Mouse (Mus musculus) lung, adult 18-20 months (tissue): ENCODE results near the gene Ksr1.

Experiments used
- DNase-seq, 2 experiments: peaks; one replicate each; pipeline ENCODE4 v3.0.0; 2022; ENCODE audit warnings: mixed read lengths in 2 of 2

Ksr1 gene

DNA sequence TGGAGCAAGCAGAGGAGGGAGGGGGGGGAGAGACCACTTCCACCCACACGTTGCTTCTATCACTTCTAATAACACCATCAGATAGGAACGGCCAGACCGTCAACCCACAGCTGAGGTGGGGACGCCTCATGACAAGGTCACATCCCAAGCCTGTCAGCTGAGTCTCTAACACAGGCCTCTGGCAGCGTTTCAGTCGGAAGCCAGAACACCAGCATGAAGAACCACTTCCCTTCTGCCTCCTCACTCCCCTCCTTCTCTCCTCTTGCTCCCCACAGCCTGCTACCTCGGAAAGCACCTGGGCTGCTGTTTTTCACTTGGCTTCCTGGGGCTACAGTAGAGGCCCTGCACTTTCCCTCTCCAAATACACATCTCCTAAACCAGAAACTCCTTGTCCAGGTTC is 53.4 kb downstream of the Ksr1 start:
- DNase-seq, result no peak

DNA sequence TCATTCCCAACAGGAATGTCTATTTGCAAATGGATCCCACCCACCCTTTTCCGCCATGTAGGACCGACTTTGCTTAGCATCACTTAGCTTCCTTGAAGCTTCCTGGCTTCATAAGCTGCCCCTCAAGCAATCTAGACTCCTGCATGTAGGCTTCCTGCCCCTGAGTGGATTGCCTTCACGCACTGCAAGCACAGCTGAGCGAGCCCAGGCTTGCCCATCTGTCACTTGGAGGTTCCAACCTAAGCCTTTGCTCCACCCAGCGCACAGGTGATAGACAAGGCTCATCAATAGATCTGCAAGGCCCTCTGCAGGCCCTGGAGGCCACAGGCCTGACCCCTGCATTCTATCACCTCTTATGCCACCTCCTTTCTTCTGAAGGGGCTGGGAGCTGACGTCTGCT is 54.0 kb downstream of the Ksr1 start:
- DNase-seq, result no peak

DNA sequence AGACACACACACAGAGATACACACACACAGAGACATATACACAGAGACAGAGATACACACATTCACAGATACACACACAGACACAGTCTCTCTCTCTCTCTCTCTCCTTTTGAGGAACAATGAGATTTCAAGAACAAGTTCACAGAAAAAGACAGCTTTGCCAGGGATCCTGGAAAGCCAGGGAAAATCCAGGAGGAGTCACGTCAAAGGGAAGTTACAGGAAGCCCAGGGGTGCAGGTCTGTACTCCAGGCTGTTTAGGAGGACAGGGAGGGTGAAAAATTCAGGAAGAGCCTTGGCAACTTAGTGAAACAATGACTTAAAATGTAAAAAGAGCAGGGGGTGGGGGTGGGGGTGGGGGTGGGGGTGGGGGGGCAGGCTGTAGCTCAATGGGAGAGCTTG is 56.5 kb downstream of the Ksr1 start:
- no peak for DNase-seq

DNA sequence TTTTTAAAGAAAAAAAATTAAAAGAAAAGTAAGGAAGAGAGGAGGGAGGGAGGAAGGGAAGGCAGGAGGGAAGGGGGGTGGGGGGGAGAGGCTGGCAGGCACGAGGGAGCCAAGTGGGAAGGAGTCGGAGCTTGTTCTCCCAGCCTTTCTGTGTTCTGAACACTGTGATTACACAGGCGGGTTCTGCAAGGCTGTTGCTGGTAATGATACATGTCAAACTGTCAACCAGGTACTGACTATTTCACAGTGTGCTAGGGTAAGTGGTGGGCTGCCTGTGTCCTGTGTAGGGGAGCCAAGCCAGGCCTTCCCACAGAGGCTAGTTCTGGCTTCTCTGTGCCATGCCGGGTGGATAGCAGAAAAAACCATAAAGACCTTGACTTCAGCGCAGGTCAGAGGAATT is 57.2 kb downstream of the Ksr1 start:
- no peak for DNase-seq

DNA sequence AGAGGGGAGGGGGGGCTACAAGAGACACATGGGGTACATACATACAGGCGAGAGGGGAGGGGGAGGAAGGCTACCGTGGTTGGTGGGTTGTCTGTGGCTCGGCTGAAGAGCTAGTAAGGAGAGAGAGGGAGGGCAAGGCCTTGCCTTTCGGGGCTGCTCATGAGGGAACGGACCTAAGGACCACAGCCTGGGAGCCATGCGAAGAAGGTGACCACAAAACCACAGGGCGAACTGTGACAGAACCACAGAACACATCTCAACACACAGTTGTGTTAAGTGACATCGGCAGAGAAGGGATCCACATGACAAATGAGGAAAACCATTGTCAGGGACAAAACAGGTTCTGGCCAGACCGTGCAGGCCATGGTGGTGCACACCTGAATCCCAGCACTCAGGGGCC is 57.9 kb downstream of the Ksr1 start:
- DNase-seq, result no peak

DNA sequence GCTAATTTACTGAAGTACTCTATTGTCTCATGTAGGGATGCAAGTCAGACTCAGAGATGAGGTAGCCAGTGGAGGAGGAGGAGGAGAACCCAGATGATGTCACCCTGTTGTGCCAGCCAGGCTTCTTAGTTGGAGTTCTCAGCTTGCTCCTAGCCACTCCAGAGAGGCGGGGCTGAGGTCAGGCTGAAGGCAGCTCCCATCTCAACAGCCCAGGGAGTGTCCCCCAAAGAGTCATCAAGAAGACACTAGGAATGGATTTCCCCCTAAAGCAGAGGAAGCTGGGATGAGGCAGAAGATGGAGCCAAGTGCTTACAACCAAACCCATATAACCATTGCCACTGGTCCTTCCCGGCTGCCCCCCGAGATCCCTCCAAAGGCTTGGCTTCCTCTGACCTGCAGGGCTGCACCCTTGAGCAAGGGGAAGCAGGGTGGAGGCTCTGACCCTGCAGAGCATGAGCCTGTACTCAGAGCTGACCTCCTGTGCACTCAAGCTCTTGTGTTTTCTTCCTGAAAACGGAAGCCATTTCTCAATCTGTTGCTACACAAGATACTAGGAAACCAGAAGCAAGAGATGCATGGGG is 58.4 kb downstream of the Ksr1 start:
- DNase-seq, result peak; percentile 49 to 56

DNA sequence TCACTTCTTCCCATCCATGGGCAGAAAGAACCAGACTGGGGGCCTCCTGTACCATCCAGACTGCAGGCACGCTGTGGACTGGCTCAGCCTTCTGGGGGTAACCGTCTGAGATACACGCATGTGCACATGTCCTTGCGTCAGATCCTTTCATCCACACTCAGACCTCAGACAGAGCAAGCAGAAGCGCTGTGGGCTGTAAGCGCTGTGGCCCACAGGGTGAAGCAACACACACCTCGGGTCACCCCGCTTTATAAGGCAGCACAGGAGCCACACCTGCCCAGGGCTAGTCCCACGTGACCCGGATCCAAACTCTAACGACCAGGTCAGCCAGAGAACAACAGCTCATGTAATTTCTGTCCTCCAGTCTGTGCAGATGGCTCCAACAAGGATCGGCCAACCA is 59.4 kb downstream of the Ksr1 start:
- no peak for DNase-seq

DNA sequence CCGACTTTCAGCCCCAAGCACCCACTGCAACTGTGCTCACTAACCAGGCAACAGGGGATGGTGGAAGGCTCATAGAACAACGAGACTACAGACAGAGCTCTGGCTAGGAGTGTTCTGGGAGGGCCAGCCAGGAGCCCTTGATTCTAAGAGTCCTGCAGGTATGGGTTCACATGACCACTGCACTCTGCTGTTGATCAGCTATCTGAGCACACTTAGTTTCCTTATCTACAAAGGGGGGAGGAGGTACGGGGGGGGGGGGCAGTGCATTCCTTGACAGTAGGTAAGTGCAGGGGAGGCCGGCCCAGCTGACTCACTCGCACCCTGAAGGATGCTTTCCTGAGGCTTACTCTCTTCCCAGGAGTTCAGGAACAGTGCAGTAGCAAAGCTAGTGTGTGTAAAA is 61.1 kb downstream of the Ksr1 start:
- DNase-seq, result peak; percentile 24 to 54

DNA sequence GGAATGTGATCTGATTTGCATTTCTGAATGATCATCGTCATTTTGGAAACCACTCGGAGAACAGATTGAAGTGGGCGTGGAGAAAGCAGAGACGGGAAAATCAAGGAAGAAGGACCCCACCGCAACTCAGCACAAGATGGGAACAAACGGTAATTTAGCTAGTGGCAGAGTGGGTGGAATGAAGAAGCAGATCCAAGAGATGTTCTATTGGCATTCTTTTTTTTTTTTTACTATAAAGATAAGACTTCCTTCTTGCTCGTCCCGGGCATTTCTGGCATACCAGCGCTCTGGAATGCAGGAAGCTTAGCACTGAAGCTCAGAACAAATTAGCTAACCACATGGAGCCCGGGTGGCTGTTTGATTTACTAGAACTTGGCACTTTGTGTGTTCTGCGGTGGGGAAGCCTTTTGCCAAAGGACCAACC is 63.2 kb downstream of the Ksr1 start:
- DNase-seq, result peak; percentile 65 to 76

DNA sequence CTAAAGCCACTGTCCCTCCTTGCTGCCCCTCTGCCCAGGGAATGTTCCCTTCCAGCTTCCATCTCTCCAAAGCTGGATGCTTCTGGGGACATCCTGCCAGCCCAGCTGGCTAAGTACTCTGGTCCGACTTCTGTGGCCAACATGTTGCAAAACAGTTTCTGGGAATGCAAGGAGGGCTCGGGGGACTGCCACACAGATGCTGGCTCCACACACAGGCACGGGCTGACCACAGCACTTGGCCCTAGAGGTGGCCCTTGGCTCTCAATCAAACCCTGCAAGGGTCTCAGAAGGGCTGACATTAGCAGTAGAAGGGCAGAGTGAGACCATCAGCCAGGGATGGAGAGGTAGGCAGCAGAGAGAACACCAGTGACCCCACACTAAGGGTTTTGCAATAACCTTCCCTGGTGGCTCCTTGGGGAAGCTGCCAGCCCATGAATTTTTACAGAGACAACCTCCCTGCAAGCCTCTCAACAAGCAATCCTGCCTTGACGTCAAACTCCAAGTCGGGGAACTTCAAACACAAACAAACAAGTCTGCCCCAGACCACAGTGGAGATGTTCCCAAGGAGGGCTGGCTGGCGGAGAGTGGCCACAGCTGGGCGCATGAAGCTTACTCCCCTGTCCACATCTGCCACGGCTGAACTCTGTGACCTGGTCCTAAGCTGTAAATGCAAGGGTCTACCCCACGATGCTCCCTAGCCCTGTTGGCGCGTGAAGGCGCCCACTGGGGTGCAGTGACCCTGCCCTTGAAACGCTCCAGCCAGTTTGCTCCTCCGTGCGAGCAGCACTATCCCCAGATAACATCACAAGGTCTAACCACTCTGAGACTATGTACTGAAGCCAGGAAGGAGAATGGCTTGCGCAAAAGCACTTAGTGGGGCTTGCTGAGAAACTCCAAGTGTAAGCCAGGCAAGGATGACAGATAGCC is 65.0 kb downstream of the Ksr1 start:
- peak; percentile 68 to 74 for DNase-seq

DNA sequence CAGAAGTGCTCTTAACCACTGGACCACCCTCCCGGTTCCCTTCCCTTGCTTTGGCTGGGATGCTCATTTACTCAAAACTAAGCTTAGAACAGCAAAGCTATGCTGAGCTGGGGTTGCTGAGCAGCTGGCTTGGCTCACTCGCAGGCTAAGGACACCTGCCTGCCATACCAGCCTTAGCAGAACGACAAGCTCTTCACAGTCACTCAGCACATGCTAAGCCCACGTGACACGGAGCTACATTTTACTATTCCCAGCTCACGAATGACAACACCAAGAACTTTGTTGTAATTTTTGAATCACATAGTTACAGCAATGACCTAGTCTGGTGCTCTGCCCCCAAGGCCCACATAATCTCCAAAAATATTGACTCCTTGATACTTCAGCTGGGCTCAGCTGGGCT is 66.1 kb downstream of the Ksr1 start:
- DNase-seq, result peak; percentile 44 to 55

DNA sequence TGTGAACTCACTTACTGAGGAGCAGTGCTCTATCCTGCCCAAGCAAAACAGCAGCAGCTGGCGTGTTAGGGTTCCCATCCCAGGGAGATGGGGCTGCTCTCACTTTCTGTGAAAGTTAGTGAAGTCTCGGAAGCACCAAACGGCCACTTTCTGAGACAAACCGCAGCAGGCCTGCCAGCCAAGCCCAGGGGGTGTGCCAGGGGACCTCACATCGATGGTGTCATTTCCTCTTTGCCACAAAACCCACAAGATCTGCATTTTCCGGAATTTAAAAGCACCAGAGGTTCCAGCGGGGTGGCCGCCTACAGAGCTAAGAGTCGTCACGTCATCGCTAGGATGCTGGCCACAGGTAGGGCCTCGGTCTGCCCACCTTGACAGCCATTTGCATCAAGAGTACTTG is 69.7 kb downstream of the Ksr1 start:
- DNase-seq, result peak; percentile 36 to 55

DNA sequence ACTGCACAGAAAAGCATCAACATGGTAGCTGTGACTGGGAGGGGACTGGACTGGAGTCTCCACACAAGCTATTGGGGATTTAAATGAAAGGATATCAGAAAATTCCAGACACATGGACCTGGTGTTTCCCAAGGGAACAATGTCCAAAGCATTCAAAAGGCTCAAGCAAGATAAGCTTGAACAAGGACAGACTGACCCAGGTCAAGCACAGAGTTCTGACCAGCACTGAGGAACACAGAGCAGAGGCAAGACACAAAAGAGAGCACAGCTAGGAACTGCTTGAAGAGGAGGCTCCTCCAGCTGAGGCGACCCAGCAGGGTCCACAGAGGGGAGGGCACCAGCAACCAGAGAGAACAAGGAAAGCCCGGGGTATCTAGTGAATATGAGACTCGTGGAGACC is 71.2 kb downstream of the Ksr1 start:
- no peak for DNase-seq

DNA sequence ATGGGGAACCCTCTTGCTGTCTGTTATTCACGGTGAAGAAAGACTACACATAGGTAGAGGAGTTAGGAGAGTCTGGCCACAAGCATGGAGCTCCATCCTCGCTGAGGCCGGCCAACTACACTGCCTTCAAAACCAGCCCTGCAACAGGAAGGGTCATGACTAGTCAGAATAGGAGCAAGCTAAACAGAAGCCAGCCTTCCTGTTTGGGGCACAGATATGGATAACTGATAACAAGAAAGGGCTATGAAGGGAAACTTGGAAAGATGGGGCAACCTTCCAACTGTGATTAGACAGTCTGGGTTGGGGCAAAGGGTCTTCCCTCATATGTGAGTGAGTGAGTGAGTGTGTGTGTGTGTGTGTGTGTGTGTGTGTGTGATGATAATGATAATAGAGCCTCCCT is 71.6 kb downstream of the Ksr1 start:
- DNase-seq, result no peak

DNA sequence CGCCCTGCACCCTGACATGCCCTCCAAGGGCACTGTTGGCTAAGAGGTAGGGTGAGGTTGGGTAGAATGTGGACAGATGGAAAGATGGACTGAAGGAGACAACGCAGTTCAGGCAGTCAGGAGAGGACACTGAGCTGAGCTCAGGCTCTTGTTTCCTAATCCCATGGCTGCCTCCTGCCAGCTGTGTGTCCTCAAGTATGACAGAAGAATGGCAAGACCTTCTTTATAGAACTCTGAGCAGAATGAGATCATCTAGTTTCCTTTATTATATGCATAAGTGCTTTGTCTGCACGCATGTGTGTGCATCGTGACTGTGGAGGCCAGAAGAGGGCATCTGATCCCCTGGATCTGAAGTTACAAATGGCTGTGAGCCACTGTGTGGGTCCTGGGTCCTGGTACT is 72.6 kb downstream of the Ksr1 start:
- DNase-seq, result no peak

DNA sequence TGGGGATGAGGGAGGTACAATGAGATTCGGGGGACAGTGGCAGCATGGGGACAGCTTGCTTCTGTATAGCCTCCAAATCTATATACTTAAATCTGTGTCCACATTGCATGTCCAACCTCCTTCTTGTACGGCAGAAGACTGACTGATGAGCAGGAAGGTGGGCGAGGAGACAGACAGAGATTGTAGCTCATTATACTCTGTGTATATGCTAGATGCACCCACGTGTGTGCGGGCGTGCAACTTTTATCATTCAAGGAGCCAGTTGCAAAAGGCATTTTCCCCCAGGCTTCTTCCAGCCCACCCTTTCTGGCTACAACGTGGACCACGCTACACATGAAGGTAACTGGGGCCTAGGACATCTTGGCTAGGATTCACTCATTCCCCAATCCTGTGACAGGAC is 74.1 kb downstream of the Ksr1 start:
- no peak for DNase-seq

DNA sequence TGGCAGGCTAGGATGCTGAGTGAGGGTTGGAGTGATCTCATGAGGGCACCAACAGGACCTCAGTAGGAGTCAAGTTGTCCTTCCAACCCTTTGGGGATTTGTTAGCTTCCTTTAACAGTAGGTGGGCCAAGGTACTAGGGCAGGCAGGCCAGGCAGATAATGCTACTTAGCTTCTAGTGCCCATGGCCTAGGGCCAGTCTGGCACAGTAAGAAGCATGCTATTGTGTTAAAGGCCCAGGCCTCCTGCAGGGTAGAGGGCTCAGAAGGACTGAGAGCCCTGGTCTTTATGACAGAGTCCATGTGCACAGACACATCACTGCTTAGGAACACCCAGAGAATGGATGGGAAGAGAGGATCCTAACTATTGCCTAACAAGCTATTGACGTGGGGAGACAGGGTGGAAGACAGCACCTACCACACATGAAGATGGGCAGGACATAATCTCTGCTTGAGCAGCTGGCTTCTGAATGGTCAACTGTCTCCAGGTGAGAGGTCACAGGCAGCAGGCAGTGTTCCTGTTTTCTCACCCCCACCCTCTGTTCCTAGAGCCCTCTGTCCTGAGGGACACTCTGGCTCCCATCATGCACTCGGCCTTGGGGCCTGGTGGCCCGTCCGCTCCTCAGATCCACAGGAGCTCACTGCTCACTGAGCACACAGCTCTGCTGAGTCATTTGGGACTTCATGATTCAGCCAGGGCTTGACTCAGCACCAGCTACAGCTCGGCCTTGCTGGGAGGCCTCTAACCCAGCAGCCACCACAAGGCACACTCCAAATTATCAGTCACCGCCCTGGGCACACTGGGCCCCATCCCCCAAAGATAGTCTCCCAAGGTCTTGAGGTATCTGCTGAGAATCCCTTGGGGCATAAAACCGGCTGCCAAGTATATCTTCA is 74.9 kb downstream of the Ksr1 start:
- DNase-seq, result no peak

DNA sequence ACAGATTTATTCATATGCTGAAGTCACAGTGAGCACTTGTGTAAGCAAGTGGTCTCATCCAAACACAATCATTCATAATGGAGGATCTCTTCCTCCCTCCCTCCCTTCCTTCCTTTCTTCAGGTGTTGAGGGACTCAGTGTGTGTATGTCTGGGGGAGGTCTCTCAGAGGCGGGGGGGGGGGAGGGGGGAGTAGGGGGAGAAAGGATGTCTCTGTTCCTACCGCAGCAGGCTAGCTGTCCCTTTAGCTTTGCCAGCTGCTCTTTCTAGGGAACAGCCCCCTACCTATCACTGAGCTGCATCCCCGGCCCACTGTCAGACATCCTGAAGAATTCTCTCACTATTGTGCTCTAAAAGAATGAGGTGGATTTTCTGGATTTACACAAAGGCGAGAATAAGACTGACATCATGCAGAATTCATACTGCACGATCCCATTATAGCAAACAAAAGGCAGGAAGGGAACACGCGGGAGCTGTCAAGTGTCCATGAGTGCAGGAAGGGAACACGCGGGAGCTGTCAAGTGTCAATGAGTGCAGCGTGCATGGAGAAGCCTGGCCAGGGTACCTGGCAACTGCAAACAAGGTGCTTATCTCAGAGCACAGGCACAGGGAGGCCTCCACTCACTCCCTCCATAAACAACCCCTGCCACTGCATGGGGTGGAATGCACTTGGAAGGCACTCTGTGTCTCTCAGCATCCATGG is 76.6 kb downstream of the Ksr1 start:
- peak; percentile 69 to 81 for DNase-seq

DNA sequence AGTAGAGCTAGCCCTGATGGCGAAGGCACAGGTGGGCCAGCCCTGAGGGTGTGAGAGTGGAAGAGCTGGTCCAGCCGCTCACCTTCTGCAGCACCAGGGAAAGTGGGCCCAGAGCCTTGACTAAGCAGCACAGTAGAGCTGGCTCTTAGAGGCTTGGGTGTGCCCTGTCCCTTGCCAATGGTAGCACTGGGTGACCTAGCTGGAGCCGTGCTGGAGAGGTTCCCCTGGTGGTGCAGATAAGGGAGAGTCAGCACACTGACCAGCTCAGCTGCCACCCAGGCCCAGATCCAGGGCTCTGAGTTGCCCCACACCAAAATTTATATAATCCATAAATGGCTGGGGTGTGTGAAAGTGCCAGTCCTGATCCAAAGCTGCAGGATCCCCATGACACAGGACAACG is 79.0 kb downstream of the Ksr1 start:
- DNase-seq, result no peak

DNA sequence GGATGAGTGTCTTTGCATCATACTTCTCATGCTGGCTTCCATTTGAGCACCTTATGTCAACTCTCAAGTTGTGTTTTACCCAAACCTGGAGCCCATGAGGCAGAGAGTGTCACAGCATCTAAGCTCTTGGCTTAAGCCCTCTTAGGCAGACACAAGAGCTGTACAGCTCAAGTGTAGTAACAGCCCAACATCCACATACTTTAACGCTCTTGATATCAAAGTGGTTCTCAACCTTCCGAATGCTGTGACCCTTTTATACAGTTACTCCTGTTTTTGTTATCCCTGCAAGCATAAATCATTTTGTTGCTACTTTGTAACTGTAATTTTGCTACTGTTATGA is 80.0 kb downstream of the Ksr1 start:
- peak in 1 of 2 experiments; percentile 43 for DNase-seq

DNA sequence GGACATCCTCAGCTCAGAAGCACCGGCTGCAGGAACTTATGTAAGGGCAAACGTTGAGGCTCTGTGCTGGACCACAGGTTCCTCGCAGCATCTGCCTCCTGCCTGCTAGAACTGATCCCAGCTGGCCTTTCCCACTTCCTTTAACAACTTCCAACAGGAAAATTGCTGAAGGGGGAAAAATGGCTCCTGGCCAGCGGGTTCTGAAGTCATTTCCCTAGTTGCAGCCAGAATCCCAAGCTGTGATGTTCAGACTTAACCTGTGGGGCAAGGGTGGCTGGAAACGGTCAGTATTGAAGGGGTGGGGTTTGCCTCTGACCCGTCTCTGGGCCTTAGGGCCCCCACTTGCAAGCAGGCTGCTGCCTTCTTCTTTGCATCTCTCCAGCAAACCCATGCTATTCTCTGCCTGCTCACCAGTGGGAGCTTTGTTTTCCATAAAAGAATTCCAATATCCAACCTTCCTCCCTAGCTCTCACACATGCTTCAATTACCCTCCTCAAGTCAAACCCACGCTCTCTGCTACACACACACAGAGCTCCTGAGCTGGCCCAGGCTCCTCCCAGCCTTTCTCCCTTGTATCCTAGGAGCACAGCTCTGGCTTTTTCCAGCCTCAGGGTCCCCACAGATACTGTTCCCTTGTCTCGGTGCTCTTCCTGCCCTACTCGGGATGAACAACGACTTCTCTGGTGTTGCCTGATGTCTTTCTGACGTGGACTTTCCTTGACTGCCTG is 80.6 kb downstream of the Ksr1 start:
- DNase-seq, result peak; percentile 64 to 68

DNA sequence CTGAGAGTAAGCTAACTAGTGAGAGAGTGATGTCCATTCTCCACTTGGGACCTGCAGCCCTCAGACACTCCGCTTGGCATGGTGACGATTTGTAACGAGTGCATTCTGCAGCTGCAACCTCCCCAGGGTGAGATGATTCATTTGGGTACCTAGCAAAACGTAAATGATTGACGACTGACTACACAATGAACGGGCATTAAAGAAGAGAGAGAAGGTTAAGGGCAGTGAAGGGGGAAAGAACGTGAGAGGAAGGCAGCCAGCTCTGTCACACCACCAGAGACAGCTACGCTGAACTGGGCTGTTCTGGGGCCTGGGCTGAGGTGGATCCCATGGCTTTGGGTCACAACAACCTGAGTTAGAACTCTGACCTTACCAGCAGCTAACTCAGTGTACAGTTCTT is 81.9 kb downstream of the Ksr1 start:
- no peak for DNase-seq
